Mouse (Mus musculus) E14TG2a.4 (cell line): Measurements from ENCODE around the gene Ctnna3.

Experiments used
- H3K27me3 ChIP-seq: 2 replicates; pipeline ENCODE4 v1.6.1; 2014; ENCODE audit warnings: low read length, control low read depth; ENCODE audit not compliant: insufficient read depth
- H3K36me3 ChIP-seq: 2 replicates; pipeline ENCODE4 v1.6.1; 2014; ENCODE audit warnings: low read length, control low read depth; ENCODE audit not compliant: insufficient read depth
- H3K4me1 ChIP-seq: replicated peaks from 2 replicates; pipeline ENCODE4 v1.6.1; 2014; ENCODE audit warnings: low read depth, low read length, control low read depth
- H3K4me3 ChIP-seq: replicated peaks from 2 replicates; pipeline ENCODE4 v1.5.1; 2014; ENCODE audit warnings: mild to moderate bottlenecking, low read length
- H3K9me3 ChIP-seq: 2 replicates; pipeline ENCODE4 v1.6.1; 2014; ENCODE audit warnings: low read length, control low read depth
- CTCF ChIP-seq: conservative IDR thresholded peaks from 2 replicates; pipeline ENCODE4 v1.5.1; 2014; ENCODE audit warnings: low read length
- NANOG ChIP-seq: IDR thresholded peaks from 2 replicates; pipeline ENCODE4 v1.6.1; 2014; ENCODE audit warnings: borderline replicate concordance, low read length, mixed read lengths
- POU5F1 ChIP-seq: IDR thresholded peaks from 2 replicates; pipeline ENCODE4 v1.6.1; 2014; ENCODE audit warnings: low read length, borderline replicate concordance

Gene Ctnna3

GRCm38 (mm10) chr10:63772074-63772473 lies 342.2 kb downstream of the Ctnna3 start:
- Histone ChIP-seq H3K4me3 (no peak overlapping the region), H3K27me3 (no peaks in the 10 kb centered on the region), H3K9me3 (no peaks in the 10 kb centered on the region), H3K4me1 (no peaks in the 10 kb centered on the region; the same call in 1 of the 2 replicates), H3K36me3 (no peaks in the 10 kb centered on the region)
- TF ChIP-seq NANOG (no peak), CTCF (no peak), POU5F1 (no peak)

DNA sequence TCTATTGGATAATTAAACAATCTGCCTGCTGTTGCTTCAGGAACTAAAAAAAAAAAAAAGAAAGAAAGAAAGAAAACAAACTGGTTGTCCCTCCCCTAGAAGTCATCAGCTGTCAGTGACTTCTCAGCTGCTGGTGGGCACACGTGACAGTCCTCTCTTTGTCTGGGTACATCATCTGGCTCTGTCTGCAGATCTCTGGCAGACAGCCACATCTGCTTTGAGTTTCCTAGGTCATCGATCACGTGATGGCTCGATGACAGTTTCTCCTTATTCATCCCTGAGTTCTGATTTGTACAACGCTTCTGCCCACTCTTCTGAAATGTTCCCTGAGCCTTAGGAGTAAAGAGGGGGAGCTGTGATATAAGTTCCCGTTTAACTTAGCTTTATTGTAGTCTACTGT lies 352.1 kb downstream of the Ctnna3 start:
- TF ChIP-seq POU5F1 (no peak), CTCF (no peak), NANOG (no peak)
- Histone ChIP-seq H3K36me3 (no peaks in the 10 kb centered on the region), H3K4me3 (no peak overlapping the region), H3K4me1 (no peaks in the 10 kb centered on the region), H3K27me3 (no peaks in the 10 kb centered on the region), H3K9me3 (no peaks in the 10 kb centered on the region)

GRCm38 (mm10) chr10:63784808-63785535 lies 355.1 kb downstream of the Ctnna3 start:
- Histone ChIP-seq H3K36me3 (no peaks in the 10 kb centered on the region), H3K4me1 (no peaks in the 10 kb centered on the region), H3K4me3 (no peak overlapping the region), H3K27me3 (no peaks in the 10 kb centered on the region), H3K9me3 (no peaks in the 10 kb centered on the region)
- no peak for TF ChIP-seq CTCF
- TF ChIP-seq POU5F1 = no peak
- TF ChIP-seq NANOG = no peak

GRCm38 (mm10) chr10:63786390-63786789 lies 356.5 kb downstream of the Ctnna3 start:
- no peak overlapping the region for H3K4me3 ChIP-seq
- TF ChIP-seq CTCF (no peak), POU5F1 (no peak), NANOG (no peak)
- H3K36me3 ChIP-seq = no peaks in the 10 kb centered on the region
- H3K27me3 ChIP-seq = no peaks in the 10 kb centered on the region
- no peaks in the 10 kb centered on the region for H3K9me3 ChIP-seq
- no peaks in the 10 kb centered on the region for H3K4me1 ChIP-seq

GRCm38 (mm10) chr10:63803909-63804308 lies 374.0 kb downstream of the Ctnna3 start:
- H3K4me1 ChIP-seq = no peaks in the 10 kb centered on the region
- TF ChIP-seq POU5F1 (no peak), CTCF (no peak), NANOG (no peak)

GRCm38 (mm10) chr10:63805551-63805950 lies 375.7 kb downstream of the Ctnna3 start:
- Histone ChIP-seq H3K4me1 (no peaks in the 10 kb centered on the region), H3K9me3 (no peaks in the 10 kb centered on the region), H3K27me3 (0 out of 2 replicates have a peak, but pooled peaks cover 7% of the 10 kb centered on the region), H3K4me3 (no peak overlapping the region), H3K36me3 (no peaks in the 10 kb centered on the region)
- TF ChIP-seq POU5F1 (no peak), NANOG (no peak), CTCF (no peak)

More at GRCm38 (mm10) chr10:63803909-63804308, 374.0 kb downstream of the Ctnna3 start:
- 0 out of 2 replicates have a peak, but pooled peaks cover 7% of the 10 kb centered on the region for H3K27me3 ChIP-seq
- no peak overlapping the region for H3K4me3 ChIP-seq
- H3K36me3 ChIP-seq = no peaks in the 10 kb centered on the region
- no peaks in the 10 kb centered on the region for H3K9me3 ChIP-seq

GRCm38 (mm10) chr10:63806254-63806653 lies 376.4 kb downstream of the Ctnna3 start:
- TF ChIP-seq CTCF (no peak), POU5F1 (no peak), NANOG (no peak)
- no peaks in the 10 kb centered on the region for H3K36me3 ChIP-seq

GRCm38 (mm10) chr10:63810043-63810617 lies 380.2 kb downstream of the Ctnna3 start:
- no peak overlapping the region for H3K4me3 ChIP-seq
- no peaks in the 10 kb centered on the region for H3K27me3 ChIP-seq
- H3K36me3 ChIP-seq = no peaks in the 10 kb centered on the region
- TF ChIP-seq POU5F1 (no peak), NANOG (no peak), CTCF (no peak)
- H3K4me1 ChIP-seq = no peaks in the 10 kb centered on the region
- H3K9me3 ChIP-seq = no peaks in the 10 kb centered on the region

More at GRCm38 (mm10) chr10:63806254-63806653, 376.4 kb downstream of the Ctnna3 start:
- Histone ChIP-seq H3K9me3 (no peaks in the 10 kb centered on the region), H3K27me3 (0 out of 2 replicates have a peak, but pooled peaks cover 7% of the 10 kb centered on the region), H3K4me3 (no peak overlapping the region), H3K4me1 (no peaks in the 10 kb centered on the region)

DNA sequence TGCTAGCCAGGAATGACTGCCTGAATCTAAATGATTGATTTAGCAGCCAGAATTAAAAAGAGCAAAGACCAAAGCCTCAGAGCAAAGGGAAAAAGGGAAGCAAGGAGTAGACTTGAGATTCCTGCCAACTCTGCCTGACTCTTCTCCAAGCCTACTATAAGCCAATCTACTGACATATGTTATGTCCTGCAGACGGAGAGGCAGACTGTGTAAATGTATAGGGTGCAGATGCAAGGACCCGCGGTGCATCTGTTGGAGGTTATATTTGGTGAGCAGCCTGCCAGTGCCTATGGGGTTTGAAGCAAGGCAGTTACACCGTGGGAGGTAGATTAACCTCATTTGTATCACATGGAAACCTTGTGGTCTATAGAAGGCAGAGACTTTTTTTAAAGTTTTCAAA lies 409.1 kb downstream of the Ctnna3 start:
- no peak for TF ChIP-seq POU5F1
- no peak for TF ChIP-seq CTCF
- TF ChIP-seq NANOG = no peak
- Histone ChIP-seq H3K27me3 (no peaks in the 10 kb centered on the region), H3K4me3 (no peak overlapping the region), H3K36me3 (no peaks in the 10 kb centered on the region), H3K4me1 (no peaks in the 10 kb centered on the region), H3K9me3 (no peaks in the 10 kb centered on the region)
